Mouse (Mus musculus) liver, embryonic 14.5 days (tissue): Measurements from ENCODE around the gene Pgm2.

Experiments
- CTCF ChIP-seq: IDR thresholded peaks from 2 replicates; pipeline ENCODE4 v1.5.1; 2016; ENCODE audit warnings: antibody characterized with exemption, low read depth, control low read depth
- EP300 ChIP-seq: IDR thresholded peaks from 2 replicates; pipeline ENCODE4 v1.6.1; 2016; ENCODE audit warnings: antibody characterized with exemption, low read depth

- no peak for TF ChIP-seq CTCF
- TF ChIP-seq EP300: no peak
Observed at GRCm38 (mm10) chr5:64165826-64166225, 73.1 kb downstream of the Pgm2 start.
